Mouse (Mus musculus) adrenal gland, adult (tissue): ENCODE measurements around the gene Smoc2.

Source experiments
- DNase-seq, 2 experiments: peaks; one replicate each; pipeline ENCODE4 v3.0.0; 2022 to 2023; ENCODE audit warnings: low spot score in 1 of 2; ENCODE audit not compliant: inconsistent age in 2 of 2

Gene Smoc2

GRCm38 (mm10) chr17:14273386-14273785 is 5.9 kb upstream of the Smoc2 start:
- DNase-seq = no peak

- DNase-seq = no peak
Measured at GRCm38 (mm10) chr17:14277310-14277709, 2.0 kb upstream of the Smoc2 start.

- no peak for DNase-seq
Measured at GRCm38 (mm10) chr17:14279966-14280300, 627 bp downstream of the Smoc2 start.

DNA sequence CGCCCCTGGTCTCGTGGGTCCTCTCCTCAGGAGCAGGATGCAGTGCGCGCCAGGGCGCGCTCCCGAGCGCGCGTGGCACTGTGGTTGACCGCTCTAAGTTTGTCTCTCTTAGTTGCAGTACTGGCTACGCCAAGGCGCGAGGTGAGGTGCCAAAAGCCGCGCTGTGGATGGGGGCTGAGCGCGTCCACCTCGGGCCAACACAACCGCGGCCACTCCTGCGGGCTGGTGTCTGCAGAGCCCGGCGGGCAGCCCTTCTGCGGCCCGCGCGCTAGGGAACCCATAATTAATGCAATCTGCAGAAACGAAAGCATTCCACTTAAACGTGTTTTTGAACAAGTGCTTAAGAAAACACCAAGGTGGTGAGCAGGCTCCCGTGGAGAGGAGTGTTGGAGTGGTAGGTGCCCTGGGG is 1.1 kb downstream of the Smoc2 start:
- DNase-seq = peak in 1 of 2 experiments; percentile 24

DNA sequence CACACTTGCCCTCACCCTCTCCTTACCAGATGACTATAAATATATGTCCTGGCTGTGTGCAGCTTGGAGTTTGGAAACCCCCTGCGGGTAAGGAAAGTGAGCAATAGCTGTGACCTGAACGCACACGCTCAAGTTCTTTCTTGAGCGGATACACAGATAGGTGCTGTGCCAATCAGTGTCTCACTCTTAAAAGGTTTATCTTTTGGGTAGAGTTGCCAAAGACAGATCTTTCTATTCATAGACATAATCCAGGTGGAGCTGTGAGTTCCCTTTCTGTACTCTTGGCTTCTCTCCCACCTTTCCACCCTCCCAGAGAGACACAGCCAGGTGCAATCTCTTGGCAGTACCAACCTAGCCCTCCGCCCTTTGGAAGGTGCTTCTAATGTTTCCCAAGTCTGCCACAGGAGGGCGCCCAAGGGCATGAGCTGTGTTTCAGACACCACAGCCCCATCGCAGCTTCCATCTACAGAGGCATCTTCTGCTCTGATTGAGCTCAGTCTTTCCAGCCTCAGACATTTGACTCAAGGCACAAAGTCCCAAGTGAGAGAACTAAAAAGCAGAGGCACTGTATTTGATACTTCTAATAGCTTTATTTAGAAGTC is 8.8 kb downstream of the Smoc2 start:
- DNase-seq = peak; percentile 59 to 90

DNA sequence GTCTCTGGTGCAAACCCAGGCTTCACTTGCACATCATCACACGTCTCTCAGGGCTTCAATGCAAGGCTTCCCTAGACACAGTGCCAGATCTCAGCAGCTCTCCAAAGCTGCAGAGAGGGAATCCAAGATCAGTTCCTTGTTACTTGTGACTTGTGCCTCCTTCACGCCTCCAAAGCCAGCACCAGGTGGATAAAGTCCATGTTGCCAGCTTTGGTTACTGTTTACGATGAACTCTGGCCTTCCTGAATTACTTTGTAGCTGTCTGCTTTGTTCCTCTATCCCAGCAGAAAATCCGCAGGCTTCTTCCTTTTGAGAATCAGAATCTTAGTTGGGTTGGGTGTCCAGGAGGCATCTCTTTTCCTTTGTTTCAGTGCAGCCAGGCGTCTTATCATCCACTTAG is 14.3 kb downstream of the Smoc2 start:
- DNase-seq = no peak

- peak in 1 of 2 experiments; percentile 27 for DNase-seq
Measured at GRCm38 (mm10) chr17:14295146-14295545, 15.8 kb downstream of the Smoc2 start.

- DNase-seq = no peak
Measured at GRCm38 (mm10) chr17:14300361-14300760, 21.1 kb downstream of the Smoc2 start.

DNA sequence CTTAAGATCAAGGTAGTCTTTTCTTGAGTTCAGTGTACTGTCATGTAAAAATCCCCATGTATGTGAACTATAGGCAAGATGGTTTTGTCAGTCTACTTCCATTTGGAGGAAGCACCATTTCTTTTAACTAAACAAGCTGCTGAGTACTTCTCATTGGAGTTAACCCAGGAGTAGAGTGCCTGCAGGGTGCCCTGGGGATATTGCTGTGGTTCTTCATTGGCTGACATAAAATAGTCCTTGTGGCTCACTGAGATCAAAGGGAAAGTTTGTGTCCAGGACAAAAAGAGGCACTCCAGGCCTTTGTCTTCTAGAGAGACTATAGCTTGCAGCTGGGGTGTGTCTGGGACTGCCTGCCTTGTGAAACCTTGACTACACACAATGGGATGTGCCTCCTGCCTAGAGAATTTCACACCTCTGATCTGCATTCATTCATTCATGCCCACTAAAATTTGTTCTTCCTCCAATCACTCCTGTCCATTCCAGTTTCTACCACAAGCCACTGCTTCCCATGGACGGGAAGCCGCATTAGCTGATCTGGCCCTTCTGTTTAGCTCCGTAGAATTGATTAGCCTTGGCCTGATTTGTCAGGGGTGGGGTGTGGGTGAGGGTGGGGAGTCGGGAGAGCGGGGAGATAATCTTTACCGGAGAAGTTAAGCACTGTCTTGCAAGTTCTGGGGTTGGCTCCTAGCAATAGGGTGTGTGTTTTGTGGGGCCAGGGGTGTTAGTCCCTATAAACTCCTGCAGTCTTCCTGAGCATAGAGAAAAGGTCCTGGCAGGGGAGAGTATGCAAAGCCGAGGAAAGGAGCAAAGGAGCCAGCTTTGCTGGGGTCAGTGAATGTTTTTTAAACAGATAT is 22.4 kb downstream of the Smoc2 start:
- DNase-seq = no peak

GRCm38 (mm10) chr17:14302356-14302755 is 23.1 kb downstream of the Smoc2 start:
- no peak for DNase-seq

- no peak for DNase-seq
Measured at GRCm38 (mm10) chr17:14303722-14304121, 24.4 kb downstream of the Smoc2 start.

DNA sequence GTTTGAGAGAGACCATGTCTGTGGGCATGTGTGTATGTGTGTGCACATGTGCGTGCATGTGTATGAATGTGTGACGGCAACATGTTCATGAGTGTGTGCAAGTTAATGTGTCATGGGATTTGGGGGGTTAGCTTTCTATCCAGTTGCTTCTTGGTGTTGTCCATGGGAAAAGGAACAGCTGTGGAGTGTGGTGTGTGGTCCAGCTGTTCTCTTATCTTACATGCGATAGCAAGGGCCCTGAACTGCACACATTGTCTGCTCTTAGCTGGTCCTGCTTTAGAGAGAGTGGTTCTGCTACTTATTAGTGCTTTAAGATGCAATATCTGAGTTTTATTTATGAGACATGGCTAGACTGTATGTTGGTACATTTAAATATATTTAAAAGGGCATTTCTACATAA is 30.6 kb downstream of the Smoc2 start:
- no peak for DNase-seq

DNA sequence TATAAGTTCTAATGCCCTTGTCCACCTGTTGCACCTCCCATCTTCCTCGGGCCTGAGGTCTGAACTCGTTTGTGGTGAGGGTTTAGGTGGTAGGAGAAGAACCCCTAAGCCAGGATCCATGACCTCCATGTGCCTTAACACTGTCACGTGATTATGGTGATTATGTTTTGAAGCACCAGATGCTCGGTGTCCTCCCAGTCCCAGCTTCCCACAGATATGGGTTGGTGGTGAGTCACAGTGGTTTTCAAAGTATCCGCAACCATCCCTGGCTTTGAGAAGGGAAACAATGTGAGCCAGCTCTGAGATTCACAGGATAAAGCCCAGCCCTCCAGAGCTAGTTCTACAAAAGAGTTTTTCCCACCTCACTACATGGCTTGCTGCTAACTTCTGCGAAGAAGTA is 33.1 kb downstream of the Smoc2 start:
- no peak for DNase-seq

DNA sequence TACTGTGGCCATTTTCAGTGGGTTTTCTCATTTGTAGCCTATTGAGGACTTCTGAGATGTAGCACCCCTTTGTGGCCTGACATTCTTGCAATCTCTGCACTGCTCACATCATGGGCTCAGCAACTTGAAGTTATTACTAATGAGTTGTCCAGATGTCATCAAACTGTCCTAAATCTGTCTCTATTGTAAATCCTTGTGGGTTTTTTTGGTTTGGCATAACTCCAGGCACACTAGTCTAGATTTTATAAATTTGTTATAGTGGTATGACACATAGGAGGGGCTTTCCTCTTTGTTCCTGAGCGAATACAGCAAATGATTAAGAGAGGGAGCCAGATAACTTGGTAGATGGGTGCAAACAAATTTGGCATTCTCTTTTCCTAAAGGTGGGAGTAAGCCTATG is 35.0 kb downstream of the Smoc2 start:
- no peak for DNase-seq

- no peak for DNase-seq
Measured at GRCm38 (mm10) chr17:14316536-14316935, 37.2 kb downstream of the Smoc2 start.

- DNase-seq = no peak
Measured at GRCm38 (mm10) chr17:14317439-14317838, 38.1 kb downstream of the Smoc2 start.

GRCm38 (mm10) chr17:14326156-14326555 is 46.9 kb downstream of the Smoc2 start:
- DNase-seq = no peak

DNA sequence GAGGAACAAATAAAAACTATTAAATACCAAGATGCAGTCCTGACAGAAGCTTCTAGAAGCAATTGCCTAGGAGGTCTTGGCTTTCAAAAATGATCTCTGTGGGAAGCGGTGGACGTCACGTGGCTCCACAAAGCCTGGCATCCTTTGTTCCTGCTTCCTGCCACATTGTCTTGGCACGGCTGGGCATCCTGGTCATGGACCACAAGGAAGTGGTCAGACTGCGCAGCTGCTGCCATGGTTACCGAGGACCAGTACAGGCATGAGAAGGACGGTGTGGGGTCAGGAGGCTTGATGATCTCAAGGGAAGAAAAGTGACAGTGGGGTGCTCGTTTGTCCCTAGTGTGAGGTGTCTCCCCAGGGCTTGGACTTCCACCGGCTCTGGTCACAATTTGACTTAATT is 48.7 kb downstream of the Smoc2 start:
- no peak for DNase-seq

- no peak for DNase-seq
Measured at GRCm38 (mm10) chr17:14330498-14330897, 51.2 kb downstream of the Smoc2 start.

- peak in 1 of 2 experiments; percentile 13 for DNase-seq
Measured at GRCm38 (mm10) chr17:14339932-14340557, 60.7 kb downstream of the Smoc2 start.

DNA sequence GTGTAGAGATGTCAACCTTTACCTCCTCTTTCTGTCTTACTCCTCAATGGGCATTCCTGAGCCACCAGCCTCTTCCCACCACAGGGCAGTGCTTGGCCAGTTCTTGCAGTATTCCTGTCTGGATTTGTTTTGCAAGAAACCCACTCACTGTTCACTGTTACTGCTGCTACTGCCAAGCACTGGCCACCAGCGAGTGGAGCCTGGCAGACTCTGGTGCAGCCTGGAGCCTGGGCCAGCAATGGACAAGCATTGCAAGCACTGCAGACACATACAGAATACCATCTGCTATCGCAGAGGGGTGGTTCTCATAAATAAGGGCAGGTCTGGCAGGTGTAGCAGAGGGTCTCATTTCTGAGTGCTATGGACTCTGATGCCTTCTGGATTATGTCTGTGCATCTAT is 61.4 kb downstream of the Smoc2 start:
- no peak for DNase-seq

DNA sequence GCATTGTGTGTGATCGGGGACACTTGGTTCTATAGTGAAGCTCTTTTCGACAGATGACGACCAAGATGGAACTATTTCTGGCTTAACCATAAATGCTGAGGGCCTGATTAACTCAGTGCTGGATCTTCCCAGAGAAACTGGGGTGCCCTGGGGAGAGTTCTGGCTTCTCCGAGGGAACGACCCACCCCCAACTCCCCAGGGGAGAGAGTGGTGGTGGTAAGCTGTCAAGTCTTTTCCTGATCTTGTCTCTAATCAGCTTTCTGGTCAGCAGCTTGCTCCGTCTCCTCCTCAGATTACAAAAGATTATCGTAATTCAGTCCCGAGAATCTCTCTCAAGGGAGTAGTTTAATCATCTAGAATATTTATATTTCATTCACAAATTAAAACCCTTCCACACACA is 63.2 kb downstream of the Smoc2 start:
- no peak for DNase-seq
